Mouse (Mus musculus) erythroblast, embryonic 14.5 days (primary cell): Measurements from ENCODE around the gene Gucd1. TPM values are rescaled to one million over a fixed set of nuclear protein-coding genes. Genes with fewer than 3 reads are reported as not detected.
"Not testable (repeated sequence)": the region's sequence is repeated elsewhere in the genome, so short reads cannot be mapped to it uniquely, and the experiment has no call there.

Experiments used
- H3K27me3 ChIP-seq: 2 replicates; pipeline ENCODE4 v1.6.1; 2012; ENCODE audit warnings: inconsistent platforms; ENCODE audit not compliant: control insufficient read depth
- H3K36me3 ChIP-seq: 2 replicates; pipeline ENCODE4 v1.6.1; 2012; ENCODE audit warnings: mild to moderate bottlenecking, inconsistent platforms; ENCODE audit not compliant: control insufficient read depth
- H3K4me1 ChIP-seq: 2 replicates; pipeline ENCODE4 v1.6.1; 2012; ENCODE audit warnings: inconsistent platforms; ENCODE audit not compliant: control insufficient read depth
- H3K4me3 ChIP-seq: replicated peaks from 2 replicates; pipeline ENCODE3; 2012; ENCODE audit warnings: moderate library complexity, mild to moderate bottlenecking, inconsistent platforms
- H3K9me3 ChIP-seq: 2 replicates; pipeline ENCODE4 v1.6.1; 2012; ENCODE audit warnings: low read length, inconsistent platforms, mixed read lengths; ENCODE audit not compliant: control insufficient read depth
- GATA1 ChIP-seq: IDR thresholded peaks from 2 replicates; pipeline ENCODE4 v1.6.1; 2012; ENCODE audit warnings: low read length, inconsistent platforms, mixed read lengths
- TAL1 ChIP-seq: IDR thresholded peaks from 3 replicates; pipeline ENCODE4 v1.6.1; 2012; ENCODE audit warnings: low read length, inconsistent platforms, mixed read lengths
- polyA plus RNA-seq: library from polyadenylated mRNA; stranded (reverse); fragments of >175 nt; gene quantifications from 2 replicates; pipeline ENCODE4 v1.2.3, GENCODE M21; 2012

The Gucd1 gene
- polyA plus RNA-seq, 1 experiment: 14.0 TPM

DNA sequence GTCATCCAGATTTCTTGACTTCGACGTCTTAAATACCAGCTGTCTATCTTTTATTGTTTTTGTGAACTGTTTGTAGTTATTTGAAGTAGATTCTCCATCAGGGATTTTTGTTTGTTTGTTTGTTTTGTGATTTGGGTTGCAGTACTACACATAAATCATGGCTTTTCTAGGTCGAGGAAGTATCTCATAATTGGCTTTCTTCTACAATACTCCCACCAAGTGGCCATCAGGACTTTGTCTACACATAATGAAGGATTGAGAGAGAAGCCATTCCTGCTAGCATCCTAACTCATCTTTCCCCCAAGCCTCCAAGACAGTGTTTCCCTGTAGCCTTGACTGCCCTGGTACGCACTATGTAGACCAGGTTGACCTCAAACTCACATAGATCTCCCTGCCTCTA is 126.9 kb downstream of the Gucd1 start:
- Histone ChIP-seq H3K9me3 (no peaks in the 10 kb centered on the region), H3K4me3 (no peak overlapping the region), H3K27me3 (no peaks in the 10 kb centered on the region), H3K36me3 (no peaks in the 10 kb centered on the region), H3K4me1 (no peaks in the 10 kb centered on the region)
- TF ChIP-seq GATA1 (no peak), TAL1 (no peak)

DNA sequence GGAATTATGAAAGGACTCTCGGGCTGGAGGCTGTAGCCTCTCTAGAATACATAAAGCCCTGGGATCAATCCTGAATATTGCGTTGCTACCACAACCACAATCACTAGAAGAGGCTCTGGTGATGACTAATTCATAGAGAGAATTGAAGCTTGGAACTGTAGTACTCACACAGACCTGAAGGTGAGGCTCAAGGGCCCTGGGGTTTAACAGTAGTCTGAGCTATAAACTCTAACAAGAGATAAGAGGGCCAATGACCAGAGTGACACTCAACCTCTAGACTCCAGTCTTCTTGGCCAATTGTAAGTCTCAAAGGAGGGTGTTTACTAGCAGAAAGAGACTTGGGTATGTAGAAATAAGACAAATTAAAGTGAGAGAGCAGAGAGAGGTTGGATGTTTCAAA is 127.6 kb downstream of the Gucd1 start:
- no peaks in the 10 kb centered on the region for H3K9me3 ChIP-seq
- H3K27me3 ChIP-seq: no peaks in the 10 kb centered on the region
- no peak for TF ChIP-seq GATA1
- H3K4me1 ChIP-seq: no peaks in the 10 kb centered on the region
- no peak overlapping the region for H3K4me3 ChIP-seq
- H3K36me3 ChIP-seq: no peaks in the 10 kb centered on the region

DNA sequence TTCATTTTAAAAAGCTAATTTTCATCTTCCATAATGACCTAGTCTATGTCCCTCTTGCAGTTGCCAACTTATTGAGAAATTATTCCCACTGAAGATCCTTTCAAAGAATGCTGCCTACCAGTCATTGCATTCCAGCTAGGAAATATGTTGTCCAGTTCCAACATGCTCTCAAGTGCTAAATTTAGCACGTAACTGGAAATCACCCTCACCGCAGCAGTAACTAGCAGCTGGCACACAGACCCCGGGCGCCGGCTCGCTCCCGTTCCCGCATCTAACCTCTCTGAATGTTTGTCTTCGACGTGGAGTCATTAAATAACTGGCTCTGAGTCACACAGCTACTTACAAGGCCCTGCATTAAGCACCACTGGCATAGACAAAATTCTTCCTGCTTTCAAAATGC is 139.1 kb downstream of the Gucd1 start:
- H3K9me3 ChIP-seq: no peaks in the 10 kb centered on the region; the same call in 1 of the 2 replicates
- TF ChIP-seq TAL1: no peak
- no peak for TF ChIP-seq GATA1
- no peaks in the 10 kb centered on the region for H3K27me3 ChIP-seq
- H3K4me1 ChIP-seq: no peaks in the 10 kb centered on the region
- H3K4me3 ChIP-seq: no peak overlapping the region
- no peaks in the 10 kb centered on the region for H3K36me3 ChIP-seq

DNA sequence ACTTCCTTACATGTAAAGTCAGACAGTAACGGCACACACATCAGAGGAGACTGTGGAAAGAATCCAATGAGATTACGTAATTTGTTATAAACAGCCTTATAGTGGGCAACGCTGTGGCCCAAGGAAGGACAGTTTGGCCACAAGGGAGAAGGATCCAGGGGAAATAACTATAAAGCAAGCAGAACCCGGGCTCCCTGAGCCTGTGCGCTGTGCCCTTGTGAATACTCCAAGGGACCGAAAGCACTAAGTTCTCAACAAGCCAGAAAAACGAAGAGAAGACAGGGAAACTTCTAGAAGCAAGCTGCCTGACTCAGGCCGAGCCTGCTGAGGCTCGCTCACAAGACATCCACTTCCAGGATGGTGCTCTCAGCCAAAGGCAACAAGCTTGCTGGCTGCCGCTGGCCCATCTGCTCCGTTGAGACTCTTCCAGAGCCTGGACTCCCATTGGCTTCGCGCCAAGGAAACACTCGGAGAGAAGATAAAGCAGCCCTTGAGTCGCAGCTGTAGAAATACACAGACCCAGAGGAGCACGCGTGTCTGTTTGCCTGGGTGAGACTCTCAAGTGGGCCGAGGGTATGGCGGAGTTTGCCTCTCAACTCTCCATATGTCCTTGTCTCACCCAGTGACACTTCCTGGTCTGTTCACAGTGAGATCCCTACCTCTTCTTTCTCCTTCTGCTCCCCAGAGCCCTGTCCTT is 144.0 kb downstream of the Gucd1 start:
- H3K9me3 ChIP-seq, H3K27me3 ChIP-seq, H3K4me3 ChIP-seq, H3K36me3 ChIP-seq, H3K4me1 ChIP-seq: not testable (repeated sequence)

DNA sequence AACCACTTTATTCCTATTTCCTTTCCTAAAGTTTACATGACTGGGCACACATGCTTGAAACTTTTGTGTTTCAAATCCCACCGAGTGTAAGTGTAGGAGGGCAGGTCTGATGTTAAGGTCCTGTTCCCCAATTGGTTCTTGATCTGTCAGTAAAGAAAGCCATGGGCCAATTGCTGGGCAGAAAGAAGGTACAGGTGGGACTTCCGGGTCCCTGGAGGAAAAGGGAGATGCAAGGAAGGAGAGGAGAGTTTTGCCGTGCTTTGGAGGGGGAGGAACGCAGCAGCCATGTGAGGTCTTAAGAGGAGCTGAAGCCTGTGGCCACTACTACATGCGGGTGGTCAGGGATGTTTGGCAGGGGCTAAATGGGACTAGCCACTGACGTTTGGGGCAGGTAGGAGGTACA is 152.5 kb downstream of the Gucd1 start:
- H3K4me1 ChIP-seq: no peaks in the 10 kb centered on the region
- no peak for TF ChIP-seq GATA1
- TF ChIP-seq TAL1: no peak
- no peaks in the 10 kb centered on the region for H3K9me3 ChIP-seq
- H3K27me3 ChIP-seq: no peaks in the 10 kb centered on the region
- H3K4me3 ChIP-seq: no peak overlapping the region
- H3K36me3 ChIP-seq: no peaks in the 10 kb centered on the region

DNA sequence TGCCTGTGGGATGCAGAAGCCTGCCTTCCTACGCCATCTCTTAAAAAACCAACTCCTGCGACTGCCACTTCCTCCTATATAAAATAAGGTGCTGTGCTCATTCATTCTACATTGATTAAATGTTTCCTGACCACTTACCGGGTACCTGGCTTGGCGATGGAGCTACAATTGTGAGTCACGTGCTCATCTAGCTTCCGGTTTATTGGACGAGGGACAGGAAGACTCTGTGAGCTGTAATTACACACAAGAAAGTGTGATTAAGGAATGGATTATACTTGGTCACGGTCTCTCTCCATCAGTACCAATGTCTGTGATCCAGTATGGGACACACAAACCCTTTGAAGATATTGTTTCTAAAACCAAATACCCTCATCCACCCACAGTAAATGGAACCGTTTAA is 153.0 kb downstream of the Gucd1 start:
- Histone ChIP-seq H3K4me3 (no peak overlapping the region), H3K27me3 (no peaks in the 10 kb centered on the region), H3K4me1 (no peaks in the 10 kb centered on the region), H3K9me3 (no peaks in the 10 kb centered on the region), H3K36me3 (no peaks in the 10 kb centered on the region)
- TF ChIP-seq TAL1: no peak
- no peak for TF ChIP-seq GATA1

DNA sequence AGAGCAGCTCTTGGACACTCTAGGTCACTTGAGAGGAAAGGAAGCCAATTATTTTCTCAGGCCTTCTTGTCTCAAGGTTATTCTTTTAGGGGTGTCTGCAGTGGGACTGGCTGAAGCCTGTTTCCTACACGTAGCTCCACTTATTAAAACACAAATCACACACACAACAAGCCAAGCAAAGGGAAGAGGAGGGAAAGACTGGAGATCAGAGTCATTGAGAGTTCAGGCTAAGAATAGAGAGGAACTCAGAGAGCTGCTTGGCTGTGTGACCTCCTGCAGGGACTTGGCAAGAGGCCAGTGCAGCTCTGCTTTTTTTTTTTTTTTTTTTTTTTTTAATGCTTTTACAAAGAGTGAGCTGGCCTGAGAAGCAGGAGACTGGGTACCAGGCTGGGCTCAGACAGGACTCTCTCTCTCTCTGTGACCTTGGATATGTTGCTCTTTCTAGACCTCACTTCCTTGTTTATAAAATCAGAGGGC is 153.5 kb downstream of the Gucd1 start:
- not testable (repeated sequence) for H3K9me3 ChIP-seq, H3K4me1 ChIP-seq, H3K4me3 ChIP-seq, H3K36me3 ChIP-seq, H3K27me3 ChIP-seq

DNA sequence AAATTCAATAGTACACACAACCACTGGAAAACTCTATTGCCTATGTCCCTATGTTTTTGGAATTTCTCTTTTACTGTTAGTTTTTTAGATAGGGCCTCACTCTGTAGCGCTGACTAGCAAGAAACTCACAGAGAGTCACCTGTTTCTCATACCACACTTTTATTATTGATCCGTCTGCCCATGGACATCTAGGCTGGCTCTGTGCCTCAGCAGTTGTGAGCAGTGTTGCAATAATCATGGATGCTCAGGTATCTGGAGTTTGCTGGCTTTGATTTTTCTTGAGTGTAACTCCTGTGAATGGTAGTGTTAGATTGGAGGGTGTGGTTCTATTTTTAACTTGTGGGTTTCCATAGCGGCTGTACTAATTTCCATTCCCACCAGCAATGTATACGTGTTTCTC is 162.4 kb downstream of the Gucd1 start:
- Histone ChIP-seq H3K27me3 (no peaks in the 10 kb centered on the region), H3K4me3 (no peak overlapping the region), H3K9me3 (no peaks in the 10 kb centered on the region), H3K36me3 (no peaks in the 10 kb centered on the region), H3K4me1 (no peaks in the 10 kb centered on the region)
- TF ChIP-seq TAL1: no peak

DNA sequence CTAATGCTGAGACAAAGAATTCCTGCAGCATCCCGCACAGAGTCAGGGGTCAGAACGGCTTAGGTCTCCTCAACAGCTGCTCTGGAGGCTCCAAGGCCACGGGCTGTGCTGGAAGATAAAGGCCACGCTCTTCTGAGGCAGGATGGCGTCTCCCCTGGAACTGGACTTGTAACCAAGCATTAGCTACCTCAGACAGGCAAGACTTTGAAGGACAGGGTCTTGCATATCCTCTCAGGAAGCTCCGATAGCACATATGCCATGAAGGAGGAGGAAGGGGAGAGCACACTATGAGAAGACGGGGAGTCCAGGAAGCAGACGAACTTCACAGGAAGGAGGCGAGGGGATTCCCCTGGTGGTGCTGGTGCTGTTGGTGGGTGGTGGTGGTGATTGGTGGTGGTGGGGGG is 163.9 kb downstream of the Gucd1 start:
- H3K4me1 ChIP-seq, H3K9me3 ChIP-seq, H3K4me3 ChIP-seq, H3K27me3 ChIP-seq, H3K36me3 ChIP-seq: not testable (repeated sequence)

DNA sequence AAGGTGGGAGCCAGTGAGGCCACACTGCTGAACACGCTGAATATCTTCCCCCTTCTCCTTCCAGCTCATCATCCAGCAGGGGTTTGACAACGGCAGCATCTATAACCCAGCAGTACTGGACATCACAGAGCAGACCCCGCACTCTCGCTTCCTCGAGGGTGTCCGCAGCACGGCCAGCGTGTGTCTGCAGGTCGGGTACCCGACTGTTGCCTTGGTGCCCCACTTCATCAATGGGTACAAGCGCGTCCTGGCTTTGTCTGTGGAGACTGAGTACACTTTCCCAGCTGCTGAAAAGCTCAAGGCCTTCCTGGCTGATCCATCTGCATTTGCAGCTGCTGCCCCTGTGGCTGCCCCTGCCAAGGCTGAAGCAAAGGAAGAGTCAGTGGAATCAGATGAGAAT is 165.2 kb downstream of the Gucd1 start:
- H3K9me3 ChIP-seq: no peaks in the 10 kb centered on the region
- no peak overlapping the region for H3K4me3 ChIP-seq
- no peaks in the 10 kb centered on the region for H3K27me3 ChIP-seq
- H3K36me3 ChIP-seq: no peaks in the 10 kb centered on the region
- no peaks in the 10 kb centered on the region for H3K4me1 ChIP-seq
- TF ChIP-seq TAL1 (no peak), GATA1 (no peak)
